Mouse (Mus musculus) liver, embryonic 14.5 days (tissue): Measurements from ENCODE around the gene Gm43518.

Experiments used
- CTCF ChIP-seq: IDR thresholded peaks from 2 replicates; pipeline ENCODE4 v1.5.1; 2016; ENCODE audit warnings: antibody characterized with exemption, low read depth, control low read depth
- EP300 ChIP-seq: IDR thresholded peaks from 2 replicates; pipeline ENCODE4 v1.6.1; 2016; ENCODE audit warnings: antibody characterized with exemption, low read depth

- TF ChIP-seq EP300, result no peak
- no peak for TF ChIP-seq CTCF
These were observed 40.9 kb upstream of the Gm43518 start for GRCm38 (mm10) chr5:123886365-123886764.
